Mouse (Mus musculus): Measurements from ENCODE around the gene Lin54. TPM values are rescaled to one million over a fixed set of nuclear protein-coding genes. Genes with fewer than 3 reads are reported as not detected.

Lin54 gene
- 36.7 and 39.9 TPM in 2 replicates for total RNA-seq (2015)
- total RNA-seq (2017), result 42.2 and 45.1 TPM in 2 replicates

DNA sequence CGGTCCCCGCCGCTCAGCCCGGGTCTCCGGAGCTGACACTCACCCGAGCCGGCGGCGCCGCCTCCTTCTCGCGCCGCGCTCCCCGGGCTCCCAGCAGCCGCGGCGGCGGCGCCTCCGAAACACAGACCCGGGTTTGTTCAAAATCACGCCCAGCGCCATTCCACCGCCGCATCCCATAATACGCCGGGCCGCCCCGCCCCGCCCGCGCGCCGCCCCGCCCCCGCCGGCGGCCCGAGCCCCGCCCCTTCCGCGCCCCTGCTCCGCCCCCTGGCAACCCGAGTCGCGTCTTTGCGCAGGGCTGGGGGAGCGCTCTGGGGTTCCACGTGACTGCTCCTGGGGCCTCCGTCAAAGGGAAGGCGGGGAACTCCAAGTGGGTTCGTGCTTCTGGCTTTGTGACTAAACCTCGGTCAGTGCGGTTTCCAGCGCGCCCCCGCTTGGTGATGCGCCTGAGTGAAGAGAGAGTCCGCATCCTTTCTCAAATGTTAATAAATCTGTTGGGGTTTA, at the start of gene Lin54:
Lin54 (minus strand) TSS at position 182 of the 504 bp plus-strand sequence.
- ATAC-seq (ENCODE audit: poor library complexity, severe bottlenecking), result peak; percentile 69

DNA sequence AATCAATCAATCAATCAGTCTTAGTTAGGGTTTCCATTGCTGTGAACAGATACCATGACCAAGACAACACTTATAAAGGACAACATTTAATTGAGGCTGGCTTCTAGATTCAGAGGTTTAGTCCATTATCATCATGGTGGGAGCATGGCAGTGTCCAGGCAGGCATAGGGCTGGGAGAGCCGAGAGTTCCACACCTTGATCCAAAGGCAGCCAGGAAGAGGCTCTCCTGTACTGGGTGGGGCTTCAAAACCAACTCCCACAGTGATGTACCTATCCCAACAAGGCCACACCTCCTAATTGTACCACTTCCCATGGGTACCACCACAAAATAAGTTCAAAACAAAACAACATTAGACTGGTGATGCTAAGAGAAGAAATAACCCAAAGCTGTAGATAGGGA, 49.7 kb upstream of the Lin54 start:
- ATAC-seq (ENCODE audit: poor library complexity, severe bottlenecking), result no peak

DNA sequence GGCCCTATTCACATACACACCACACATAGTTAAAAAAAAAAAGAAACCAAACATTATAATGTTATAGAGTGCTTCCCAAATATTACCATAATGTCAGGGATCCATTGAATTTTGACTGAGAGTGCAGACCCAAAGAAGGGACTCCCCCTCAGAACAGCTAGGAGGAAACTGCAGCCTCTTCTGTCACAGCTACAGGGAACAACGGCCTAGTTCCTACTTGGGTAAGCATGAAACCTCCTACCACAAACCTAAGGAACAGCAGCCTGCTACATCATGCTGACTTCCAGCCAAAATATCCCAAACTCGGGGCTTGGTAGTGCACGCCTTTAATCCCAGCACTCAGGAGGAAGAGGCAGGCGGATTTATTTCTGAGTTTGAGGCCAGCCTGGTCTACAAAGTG, 48.9 kb upstream of the Lin54 start:
- ATAC-seq (ENCODE audit: poor library complexity, severe bottlenecking), result no peak

DNA sequence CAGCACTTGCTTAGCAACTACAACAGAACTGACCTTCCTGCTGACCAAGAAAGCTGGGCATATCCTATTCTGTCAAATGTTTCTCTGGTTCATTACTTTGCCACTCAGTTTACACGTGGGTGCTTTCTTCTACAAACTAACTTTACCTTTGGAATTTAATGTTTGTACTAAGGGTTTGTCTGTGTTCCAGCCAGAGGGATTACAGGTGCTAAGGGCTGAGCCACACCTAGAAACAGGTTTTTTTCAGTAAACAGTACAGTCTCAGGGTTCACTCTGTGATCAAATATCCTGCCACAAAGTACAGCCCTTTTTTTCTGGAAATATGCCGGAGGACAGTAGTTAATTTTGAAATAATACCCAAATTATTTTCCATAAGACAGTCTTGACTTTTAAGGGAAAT, 47.8 kb upstream of the Lin54 start:
- ATAC-seq (ENCODE audit: poor library complexity, severe bottlenecking), result no peak

DNA sequence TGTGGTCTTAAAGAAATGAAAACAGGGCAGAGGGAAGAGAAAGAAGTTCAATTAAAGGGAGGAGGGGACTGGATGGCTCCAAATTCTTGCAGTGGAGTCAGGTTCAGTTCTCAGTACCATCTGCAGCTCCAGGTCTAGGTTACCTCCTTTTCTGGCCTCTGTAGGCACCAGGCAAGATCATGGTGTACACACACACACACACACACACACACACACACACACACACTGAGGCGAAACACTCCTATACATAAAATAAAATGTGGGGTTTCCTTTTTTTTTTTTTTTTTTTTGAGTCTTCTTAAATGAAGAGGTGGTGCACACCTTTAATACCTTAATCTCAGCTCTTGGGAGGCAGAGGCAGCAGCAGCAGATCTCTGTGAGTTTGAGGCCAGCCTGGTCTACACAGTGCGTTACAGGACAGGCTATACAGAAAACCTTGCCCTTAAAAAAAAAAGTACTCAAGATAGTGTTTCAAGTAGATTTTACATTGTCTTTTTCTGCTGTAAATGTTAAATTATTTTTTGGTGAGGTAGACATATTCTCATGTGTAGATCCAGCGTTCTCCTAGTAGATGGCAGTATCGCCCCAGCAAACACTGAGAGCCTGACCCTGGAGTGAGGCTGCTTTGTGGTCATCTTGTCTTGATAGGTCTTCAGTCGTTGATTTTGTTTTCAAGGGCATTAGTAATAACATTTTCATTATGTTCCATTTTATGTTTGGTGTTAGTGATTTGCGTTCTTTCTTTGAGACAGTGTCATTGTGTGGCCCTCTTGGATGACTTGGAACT, 46.0 kb upstream of the Lin54 start:
- peak; percentile 81 for ATAC-seq (ENCODE audit: poor library complexity, severe bottlenecking)

DNA sequence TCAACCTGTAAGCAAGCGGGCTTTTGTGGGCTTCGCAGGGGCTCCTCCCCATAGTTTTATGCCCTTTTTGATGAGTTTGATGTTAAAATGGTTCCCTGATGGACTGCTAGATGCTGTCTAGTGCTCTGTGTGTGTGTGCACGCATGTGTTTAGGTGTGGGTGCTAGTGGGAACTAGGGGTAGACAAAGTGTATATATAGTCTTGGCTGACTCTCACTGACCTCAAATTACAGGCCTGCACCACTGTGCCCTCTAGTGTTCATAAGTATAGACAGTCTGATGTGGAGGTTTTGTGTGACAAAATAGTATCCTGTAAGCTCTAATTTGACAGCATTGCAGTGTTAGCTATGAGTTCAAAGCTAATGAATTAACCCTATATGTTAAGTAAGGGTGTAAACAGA, 36.2 kb upstream of the Lin54 start:
- peak; percentile 86 for ATAC-seq (ENCODE audit: poor library complexity, severe bottlenecking)

DNA sequence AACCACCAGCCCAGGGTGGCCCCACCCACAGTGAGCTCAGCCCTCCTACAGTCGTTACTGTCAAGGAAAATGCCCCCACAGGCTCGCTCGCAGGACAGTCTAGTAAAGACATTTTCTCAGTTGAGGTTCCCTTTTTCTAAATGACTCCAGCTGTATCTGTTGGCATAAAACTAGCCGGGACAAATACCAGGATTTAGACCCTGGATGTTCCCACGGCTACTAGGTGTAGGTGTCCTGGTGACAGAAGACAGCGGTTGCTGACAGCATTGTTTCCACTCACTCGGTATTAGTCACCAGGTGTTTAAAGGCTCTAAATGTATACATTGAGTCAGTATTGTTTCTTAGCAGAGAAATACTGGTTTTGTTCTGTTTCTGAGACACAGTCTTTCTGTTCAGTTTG, 35.4 kb upstream of the Lin54 start:
- no peak for ATAC-seq (ENCODE audit: poor library complexity, severe bottlenecking)

DNA sequence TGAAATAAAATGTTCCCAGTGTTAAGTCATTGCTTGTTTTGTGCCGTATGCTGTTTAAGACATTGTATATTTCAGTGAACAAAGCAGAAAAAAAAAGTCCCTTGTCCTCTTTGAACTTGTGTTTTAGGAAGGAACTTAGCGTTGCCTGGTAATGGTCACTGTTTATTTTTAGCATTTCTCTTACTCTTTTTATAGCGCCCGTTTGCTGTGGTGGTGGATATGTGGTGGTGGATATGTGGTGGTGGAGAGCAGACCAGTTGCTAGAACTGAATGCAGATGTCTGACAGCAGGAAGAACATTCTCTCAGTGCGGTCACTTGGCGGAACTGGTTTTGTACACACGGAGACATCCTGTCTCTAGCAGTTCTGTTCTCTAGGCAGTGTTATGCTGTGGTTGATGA, 25.7 kb upstream of the Lin54 start:
- peak; percentile 98 for ATAC-seq (ENCODE audit: poor library complexity, severe bottlenecking)

DNA sequence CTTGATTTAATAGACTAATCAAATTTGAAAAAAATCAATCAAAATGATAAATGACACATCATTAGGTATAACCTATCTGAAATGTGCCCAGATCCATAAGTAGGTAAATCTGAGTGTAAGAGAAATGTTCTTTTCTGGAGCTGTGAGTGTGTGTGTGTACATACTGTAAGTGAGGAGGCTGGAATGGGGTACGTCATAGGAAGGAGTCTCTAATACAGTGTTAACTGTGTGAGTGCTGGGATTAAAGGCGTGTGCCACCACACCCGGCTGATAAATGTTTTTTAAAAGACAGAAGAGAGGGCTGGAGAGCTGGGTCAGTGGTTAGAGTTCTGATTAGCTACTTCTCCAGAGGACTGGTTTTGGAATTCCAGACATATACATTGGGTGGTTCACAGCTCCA, 25.2 kb upstream of the Lin54 start:
- no peak for ATAC-seq (ENCODE audit: poor library complexity, severe bottlenecking)

DNA sequence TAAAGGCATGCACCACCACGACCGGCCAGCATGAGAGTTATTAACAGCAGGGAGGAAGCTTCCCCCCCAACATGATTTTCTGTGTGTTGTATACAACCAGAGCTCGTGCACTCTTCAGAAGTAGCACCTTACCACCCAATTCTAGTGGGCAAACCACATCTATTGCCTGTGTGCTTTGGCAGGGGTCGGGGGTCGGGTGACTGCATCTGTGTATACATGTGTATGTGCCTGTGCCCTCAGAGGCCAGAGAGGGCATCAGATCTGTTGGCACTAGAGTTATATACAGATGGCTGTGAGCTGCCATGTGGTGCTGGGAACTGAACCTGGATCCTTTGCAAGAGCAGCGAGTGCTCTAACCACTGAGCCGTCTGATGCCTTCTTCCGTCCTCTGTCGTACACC, 24.5 kb upstream of the Lin54 start:
- ATAC-seq (ENCODE audit: poor library complexity, severe bottlenecking), result no peak

DNA sequence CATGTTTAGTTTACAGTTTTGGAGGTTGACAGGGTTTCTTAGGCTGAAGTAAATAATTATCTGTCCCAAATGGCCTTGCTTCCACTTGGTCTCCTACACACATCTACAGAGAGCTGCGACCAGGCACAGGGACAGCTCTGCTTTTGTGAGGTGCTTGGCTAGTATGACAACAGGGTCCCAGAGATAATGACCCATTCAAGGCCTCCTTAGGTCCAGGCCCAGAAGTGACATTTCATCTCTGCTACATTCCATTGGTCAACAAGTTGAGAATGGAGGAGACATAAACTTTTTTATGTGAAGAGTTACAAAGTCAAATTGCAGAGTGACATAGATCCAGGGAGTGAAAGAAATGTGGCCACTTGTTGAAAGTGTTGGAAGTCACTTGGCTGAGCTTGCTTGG, 22.9 kb upstream of the Lin54 start:
- no peak for ATAC-seq (ENCODE audit: poor library complexity, severe bottlenecking)

DNA sequence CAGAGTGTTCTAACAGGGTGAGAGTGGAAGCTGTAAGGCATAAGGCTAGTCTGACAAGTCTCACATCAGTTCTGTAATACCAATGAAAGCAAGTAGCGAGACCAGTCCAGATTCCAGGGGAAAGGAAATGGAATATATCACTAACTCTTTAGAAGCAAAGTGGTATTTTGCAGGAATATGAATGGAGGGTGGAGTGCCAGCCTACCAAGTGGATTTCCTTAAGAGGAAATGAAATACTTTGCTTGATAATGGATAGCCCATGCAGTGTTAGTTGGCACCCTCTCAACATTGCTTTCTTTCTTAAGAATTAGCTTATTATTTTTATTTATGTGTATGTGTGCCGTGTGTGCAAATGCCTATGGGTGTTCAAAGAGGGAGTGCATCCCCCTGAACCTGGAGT, 19.8 kb upstream of the Lin54 start:
- ATAC-seq (ENCODE audit: poor library complexity, severe bottlenecking), result no peak

DNA sequence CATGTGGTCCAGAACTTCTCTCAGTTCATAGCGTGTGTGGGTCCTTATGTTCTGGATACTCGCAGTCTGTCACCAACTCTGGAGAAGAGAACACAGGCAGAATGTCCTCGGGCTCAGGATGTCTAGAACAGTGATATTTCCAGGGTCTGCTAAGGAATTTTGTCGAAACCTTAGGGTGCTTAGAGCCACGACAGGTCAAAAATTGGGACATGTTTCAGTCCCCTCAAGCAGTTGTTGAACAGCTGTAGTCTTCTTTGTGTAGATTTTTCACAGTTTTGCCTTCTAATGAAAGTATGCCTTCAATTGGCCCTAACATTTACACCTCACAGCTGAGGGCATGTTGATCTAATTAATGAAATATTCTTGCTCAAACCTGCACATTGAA, 18.6 kb upstream of the Lin54 start:
- ATAC-seq (ENCODE audit: poor library complexity, severe bottlenecking), result no peak

DNA sequence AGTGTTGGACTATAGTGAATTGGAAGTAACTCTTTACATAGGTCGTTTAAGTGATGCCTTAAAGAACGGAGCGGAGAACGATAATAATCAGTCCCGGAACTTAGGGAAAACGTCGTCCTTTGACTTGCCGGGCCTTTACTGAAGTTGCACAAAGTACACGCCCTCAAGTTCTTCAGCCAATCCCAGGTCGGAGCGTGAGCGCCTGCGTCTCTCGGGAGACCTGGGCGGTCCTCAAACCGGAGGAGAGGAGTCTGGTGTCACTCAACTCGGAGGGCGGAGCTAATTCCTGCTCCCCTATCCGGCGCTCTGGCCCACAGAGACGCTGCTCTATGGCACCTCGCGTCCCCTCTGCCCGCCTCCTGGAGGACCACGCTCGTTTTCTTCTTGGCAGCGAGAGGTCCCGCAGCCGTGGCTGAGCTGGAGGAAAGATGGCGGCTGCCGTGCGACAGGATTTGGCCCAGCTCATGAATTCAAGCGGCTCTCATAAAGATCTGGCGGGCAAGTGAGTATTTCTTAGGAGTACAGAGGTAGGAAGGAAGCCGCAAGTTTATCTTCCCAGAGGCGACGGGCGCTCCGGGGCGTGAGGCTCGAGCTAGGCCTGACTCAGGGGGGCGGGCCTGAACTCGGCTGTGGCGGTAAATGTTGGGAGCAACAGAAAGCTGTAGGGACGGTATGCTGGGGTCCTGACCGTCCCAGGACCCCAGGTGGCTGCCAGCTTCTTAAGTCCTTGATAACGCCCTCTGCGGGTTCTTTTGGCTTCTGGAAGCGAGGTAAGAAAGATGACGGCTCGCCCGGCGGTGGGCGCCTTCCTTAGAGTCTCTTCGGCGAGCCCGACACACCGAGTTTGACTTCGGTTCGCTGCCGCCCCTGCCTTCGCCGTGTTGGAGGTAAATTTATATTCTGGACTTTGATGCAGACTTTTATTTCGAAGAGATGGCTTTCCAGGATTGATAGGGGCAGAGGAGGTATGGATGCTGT, 17.9 kb upstream of the Lin54 start, which contains the start of gene Cops4:
Cops4 (plus strand) TSS at position 261 of the 978 bp plus-strand sequence.
- peak; percentile 99 for ATAC-seq (ENCODE audit: poor library complexity, severe bottlenecking)

DNA sequence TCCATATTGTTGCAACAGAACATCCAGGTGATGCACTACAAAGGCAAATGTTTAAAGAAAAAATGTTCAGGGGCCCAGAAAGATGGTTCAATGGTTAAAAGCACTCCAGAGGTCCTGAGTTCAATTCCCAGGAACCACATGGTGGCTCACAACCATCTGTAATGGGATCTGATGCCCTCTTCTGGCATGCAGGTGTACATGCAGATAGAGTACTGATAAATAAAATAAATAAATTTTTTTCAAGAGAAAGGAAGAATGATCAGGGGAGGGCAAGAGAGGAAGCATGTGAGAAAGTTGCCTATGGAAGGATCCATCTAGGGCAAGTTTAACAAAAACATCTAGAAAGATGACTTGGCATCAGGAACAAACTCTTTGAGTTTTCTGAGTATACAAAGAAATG, 12.1 kb upstream of the Lin54 start:
- ATAC-seq (ENCODE audit: poor library complexity, severe bottlenecking), result no peak

DNA sequence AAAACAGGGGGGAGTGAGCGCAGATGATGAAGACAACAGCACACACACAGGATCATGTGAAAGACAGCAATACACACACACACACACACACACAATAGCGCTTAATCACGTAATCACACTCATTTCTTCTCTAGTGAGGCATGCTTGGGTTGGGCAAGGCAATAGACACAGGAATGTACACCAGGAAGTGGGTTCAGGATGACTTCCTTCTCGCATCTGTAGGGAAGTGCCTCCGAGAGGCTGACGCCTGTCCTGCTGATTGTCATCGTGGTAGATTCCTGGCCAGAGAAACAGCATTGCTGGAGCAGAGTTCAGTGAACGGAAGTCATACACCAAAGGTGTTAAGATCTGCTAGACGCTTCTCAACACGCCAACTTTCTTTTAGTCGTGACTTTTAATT, 8.8 kb upstream of the Lin54 start:
- ATAC-seq (ENCODE audit: poor library complexity, severe bottlenecking), result peak; percentile 96

DNA sequence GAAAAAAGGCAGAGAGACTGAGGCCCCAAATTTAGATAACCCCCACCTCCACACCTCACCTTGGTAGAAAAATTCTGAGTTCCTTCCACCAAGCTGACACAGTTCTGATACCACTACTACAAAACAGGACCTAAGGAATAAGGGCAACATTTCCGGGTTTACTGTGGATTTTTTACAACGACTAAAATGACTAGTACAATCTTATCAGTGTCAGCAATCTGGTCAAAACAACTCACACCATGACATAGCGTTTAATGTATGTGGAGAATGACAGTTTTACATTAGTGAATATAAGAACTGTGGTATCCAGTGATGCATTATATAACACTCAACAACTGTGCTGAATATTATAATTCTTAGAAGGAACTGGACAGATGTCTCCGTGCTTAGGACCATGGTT, 828 bp upstream of the Lin54 start:
- ATAC-seq (ENCODE audit: poor library complexity, severe bottlenecking), result no peak

DNA sequence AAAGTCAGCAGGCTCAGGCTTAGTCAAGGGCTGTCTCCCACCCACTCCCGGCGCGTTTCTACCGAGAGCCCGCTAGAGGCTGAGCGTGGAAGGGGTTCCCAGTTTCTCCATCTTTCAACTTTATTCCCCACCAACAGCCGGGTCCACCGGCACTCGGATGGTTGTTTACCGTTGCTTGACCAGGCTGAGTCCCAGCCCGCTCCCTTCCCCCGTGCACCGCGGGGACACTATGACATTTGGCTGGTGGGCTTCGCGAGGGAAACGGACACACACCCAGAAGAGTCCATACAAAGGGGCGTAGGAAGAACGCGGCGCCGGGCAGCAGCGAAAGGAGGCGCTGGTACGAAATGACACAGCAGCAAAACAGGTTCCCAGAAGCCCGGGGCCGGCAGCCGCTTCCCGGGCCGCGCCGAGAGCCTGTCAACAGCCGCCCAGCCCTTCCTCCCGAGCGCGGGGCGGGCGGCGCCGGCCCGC, 571 bp downstream of the Lin54 start:
- peak; percentile 38 for ATAC-seq (ENCODE audit: poor library complexity, severe bottlenecking)

DNA sequence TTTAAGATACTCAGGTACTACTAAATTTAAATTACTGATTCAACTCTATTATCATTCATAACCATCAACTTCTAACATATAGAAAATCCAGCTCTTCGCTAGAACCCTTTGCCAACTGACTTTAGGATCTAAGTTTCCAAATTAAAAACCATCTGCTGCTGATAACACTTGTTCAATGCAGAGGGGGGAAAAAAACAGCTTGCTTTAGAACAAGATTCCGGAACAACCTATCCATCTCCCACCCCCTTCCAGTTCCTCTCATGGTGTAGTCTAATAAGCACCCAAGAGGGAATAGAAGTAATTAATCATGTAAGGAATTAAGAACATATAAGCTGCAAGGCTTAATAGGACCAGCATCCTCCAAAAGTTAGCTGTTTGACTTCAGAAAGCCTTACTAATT, 1.2 kb downstream of the Lin54 start:
- no peak for ATAC-seq (ENCODE audit: poor library complexity, severe bottlenecking)

DNA sequence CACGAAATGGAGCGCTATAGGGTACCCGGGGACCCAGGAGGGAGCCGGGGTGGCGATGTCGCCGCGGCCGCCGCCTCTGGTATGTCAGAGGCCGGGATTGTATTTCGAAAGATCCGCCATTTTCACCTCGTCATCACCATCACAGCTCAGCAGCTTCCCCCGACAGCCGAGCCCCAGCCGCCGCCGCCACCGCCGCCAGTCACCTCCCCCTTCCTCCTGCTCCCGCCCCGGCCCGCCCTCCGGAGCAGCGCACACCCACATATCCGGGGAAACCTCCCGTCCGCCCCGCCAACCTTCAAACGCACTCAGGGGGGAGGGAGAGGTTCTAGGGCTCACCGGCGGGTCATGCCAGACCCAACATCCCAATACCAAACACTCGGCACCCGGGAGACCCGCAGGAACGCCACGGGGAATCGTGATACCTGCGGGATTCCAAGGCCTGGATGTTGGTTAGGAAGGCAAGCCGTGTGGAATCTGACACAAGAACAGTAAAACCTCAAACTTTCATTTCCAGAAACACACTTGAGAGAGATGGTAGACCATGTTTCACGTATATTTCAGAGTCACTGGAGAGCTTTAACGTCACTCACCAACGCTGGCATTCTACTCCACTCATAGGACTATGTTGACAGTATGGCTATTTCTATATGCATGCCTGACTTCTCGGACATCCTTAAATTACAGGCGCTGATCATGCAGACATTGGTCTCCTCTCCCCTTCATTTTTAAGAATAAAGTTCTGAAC, 1.8 kb downstream of the Lin54 start:
- ATAC-seq (ENCODE audit: poor library complexity, severe bottlenecking), result peak; percentile 81

DNA sequence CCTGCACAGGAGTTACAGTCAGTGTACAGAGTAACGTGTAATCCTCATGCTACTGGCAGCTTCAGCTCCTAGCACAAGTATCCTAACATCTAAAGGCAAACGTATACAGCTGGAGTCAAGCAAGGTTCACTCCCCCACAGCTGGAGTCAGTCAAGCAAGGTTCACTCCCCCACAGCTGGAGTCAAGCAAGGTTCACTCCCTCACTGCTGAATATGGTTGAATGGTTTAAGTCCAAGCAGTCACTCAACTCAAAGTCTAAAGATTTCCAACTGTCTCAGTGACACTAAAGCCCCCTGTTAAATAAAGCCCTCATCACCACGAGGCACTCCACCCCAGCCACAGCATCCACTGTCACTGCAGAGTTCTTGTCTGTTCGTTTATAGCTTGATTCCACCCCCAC, 8.7 kb downstream of the Lin54 start:
- ATAC-seq (ENCODE audit: poor library complexity, severe bottlenecking), result no peak

Data from megakaryocyte, adult 5-6 weeks (primary cell).